Mouse (Mus musculus): ENCODE measurements around the gene Aldh3b2. TPM values are rescaled to one million over a fixed set of nuclear protein-coding genes. Genes with fewer than 3 reads are reported as not detected.

Gene Aldh3b2
- polyA plus RNA-seq, 1 experiment: 0.36 TPM

DNA sequence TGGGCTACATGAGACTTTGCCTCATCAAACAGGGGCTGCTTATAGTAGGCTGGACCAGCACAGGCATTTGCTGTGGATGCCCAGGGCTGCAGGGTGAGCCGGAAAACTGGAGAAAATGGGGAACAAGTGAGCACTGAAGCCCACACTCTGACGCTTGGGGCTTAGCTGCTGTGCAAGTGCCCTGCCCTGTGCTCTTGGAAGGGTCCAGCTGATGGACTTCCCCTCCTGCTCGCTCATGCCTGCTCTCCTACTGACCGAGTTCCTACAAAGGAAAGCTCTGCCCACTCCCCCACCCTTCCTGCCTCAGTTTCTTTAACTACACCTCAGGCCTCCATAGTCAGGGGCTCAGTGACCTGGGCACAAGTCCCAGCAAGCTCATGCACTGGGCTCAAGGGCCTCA is 44.1 kb upstream of the Aldh3b2 start:
- no peak for TF ChIP-seq POLR2A (IDR thresholded peaks at IDR 0.05; ENCODE audit: borderline replicate concordance, insufficient read depth, low read length)
- TF ChIP-seq CTCF (IDR thresholded peaks at IDR 0.05; ENCODE audit: borderline replicate concordance, insufficient read depth, low read depth, low read length): no peak
- Histone ChIP-seq H3K27ac (ENCODE audit: insufficient read depth, low read length) (no peak overlapping the region), H3K4me1 (ENCODE audit: control insufficient read depth, insufficient read depth, low read length) (peaks cover 29% of the 10 kb centered on the region), H3K4me3 (replicated peaks; ENCODE audit: insufficient read depth, low read depth, low read length) (no peak overlapping the region), H3K27me3 (ENCODE audit: control insufficient read depth, insufficient read depth, low read length) (no peaks in the 10 kb centered on the region)
- no peak for DNase-seq
- WGBS: 95% methylated on average over 4 of the region's 4 CpGs

- H3K4me3 ChIP-seq (replicated peaks; ENCODE audit: insufficient read depth, low read depth, low read length): no peak overlapping the region
- H3K27ac ChIP-seq (ENCODE audit: insufficient read depth, low read length): no peak overlapping the region
- DNase-seq: no peak
- no peak for TF ChIP-seq CTCF (IDR thresholded peaks at IDR 0.05; ENCODE audit: borderline replicate concordance, insufficient read depth, low read depth, low read length)
- TF ChIP-seq POLR2A (IDR thresholded peaks at IDR 0.05; ENCODE audit: borderline replicate concordance, insufficient read depth, low read length): no peak
- H3K27me3 ChIP-seq (ENCODE audit: control insufficient read depth, insufficient read depth, low read length): no peaks in the 10 kb centered on the region
- 70% methylated on average over 4 of the region's 4 CpGs for WGBS
- peaks cover 29% of the 10 kb centered on the region for H3K4me1 ChIP-seq (ENCODE audit: control insufficient read depth, insufficient read depth, low read length)
Measured at GRCm38 (mm10) chr19:3928779-3929178, 43.3 kb upstream of the Aldh3b2 start.

DNA sequence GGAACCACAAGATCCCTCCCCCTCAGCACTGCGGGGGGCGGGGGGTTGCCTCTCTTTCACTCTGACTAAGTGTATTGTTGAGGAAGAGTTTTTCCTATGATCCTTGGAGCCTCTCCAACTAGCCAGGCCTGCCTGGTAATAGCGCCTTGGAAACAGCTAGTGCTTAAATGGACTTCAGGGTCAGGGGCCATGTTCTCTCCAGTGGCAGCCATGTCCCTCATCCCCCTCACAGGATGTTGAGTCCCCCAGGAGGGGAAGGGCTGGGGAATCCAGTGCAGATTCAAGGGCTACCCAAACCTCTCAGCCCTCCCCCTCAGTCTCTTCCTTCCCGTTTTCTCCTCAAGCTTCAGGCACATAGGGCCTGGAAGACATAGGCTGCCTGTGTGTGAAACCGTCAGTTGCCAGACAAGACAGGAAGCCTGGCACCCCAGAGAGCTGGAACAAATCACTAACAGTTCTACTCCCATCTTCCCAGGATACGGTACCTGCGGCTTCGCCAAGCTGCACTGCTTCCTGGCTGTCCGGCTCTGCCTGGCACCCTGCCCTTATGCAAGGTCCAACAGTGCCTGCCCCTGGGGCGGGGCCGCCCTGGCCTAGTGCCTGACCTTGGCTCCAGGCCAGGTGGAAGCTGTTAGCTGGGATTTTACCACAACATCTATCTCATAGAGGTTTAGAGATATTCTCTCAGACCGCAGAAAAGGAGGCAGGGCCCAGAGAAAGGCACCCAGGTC is 42.8 kb upstream of the Aldh3b2 start, which contains the start of gene Aldh3b1:
Gene Aldh3b1, minus strand, starts transcription at position 598 of the 731 bp plus-strand sequence.
- H3K4me3 ChIP-seq (replicated peaks; ENCODE audit: insufficient read depth, low read depth, low read length): no peak within 1 kb of the TSS
- H3K27ac ChIP-seq (ENCODE audit: insufficient read depth, low read length): peak within 1 kb of the TSS; percentile 51
- TF ChIP-seq POLR2A (IDR thresholded peaks at IDR 0.05; ENCODE audit: borderline replicate concordance, insufficient read depth, low read length) (no peak), CTCF (IDR thresholded peaks at IDR 0.05; ENCODE audit: borderline replicate concordance, insufficient read depth, low read depth, low read length) (no peak)
- no peaks in the 10 kb centered on the region for H3K27me3 ChIP-seq (ENCODE audit: control insufficient read depth, insufficient read depth, low read length)
- WGBS: 6% methylated on average over 12 of the region's 12 CpGs
- H3K4me1 ChIP-seq (ENCODE audit: control insufficient read depth, insufficient read depth, low read length): peaks cover 29% of the 10 kb centered on the region
- peak; percentile 90 to 92 for DNase-seq

DNA sequence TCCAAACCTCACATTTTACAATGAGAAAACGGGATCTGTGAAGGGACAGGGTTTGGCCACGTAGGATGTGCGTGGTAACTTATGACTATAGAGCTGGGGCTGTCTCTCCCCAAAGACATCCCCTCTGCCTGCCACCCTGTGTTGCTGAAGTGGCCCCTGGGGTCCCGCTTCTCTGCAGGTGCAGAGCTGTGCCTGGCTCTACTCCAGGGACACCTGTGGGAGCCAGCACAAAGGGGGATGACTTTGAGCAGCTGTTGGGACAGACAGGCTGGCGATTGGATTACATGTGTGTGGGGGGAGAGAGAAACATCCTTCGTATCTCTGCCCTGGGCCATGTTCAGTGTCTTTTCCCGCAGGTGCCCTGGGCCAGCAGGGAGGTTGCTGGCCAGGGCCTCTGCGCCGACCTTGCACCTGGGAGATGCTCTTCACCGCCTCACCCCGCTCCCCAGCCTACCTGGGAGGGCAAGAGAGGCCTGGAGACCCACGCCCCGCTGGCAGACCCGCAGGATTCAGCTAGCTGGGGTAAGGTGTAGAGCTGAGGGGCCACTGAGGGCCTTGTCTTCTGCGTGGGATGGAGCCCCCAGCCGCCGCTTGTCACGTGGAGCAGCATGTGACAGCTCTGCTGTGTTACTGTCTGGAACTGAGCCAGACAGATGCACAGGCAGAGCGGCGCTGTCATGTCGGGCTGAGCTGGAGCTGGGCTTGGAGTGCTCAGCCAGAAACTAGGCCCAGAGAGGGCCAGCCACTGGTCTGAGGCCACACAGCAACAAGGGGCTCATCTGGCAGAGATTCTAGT is 41.7 kb upstream of the Aldh3b2 start:
- Histone ChIP-seq H3K4me1 (ENCODE audit: control insufficient read depth, insufficient read depth, low read length) (peaks cover 29% of the 10 kb centered on the region), H3K27me3 (ENCODE audit: control insufficient read depth, insufficient read depth, low read length) (no peaks in the 10 kb centered on the region), H3K27ac (ENCODE audit: insufficient read depth, low read length) (peak overlapping the region; percentile 12; the same call in 1 of the 2 replicates), H3K4me3 (replicated peaks; ENCODE audit: insufficient read depth, low read depth, low read length) (no peak overlapping the region)
- TF ChIP-seq CTCF (IDR thresholded peaks at IDR 0.05; ENCODE audit: borderline replicate concordance, insufficient read depth, low read depth, low read length): no peak
- no peak for TF ChIP-seq POLR2A (IDR thresholded peaks at IDR 0.05; ENCODE audit: borderline replicate concordance, insufficient read depth, low read length)
- DNase-seq: no peak
- 68% methylated on average over 21 of the region's 21 CpGs for WGBS

- no peaks in the 10 kb centered on the region for H3K27me3 ChIP-seq (ENCODE audit: control insufficient read depth, insufficient read depth, low read length)
- TF ChIP-seq POLR2A (IDR thresholded peaks at IDR 0.05; ENCODE audit: borderline replicate concordance, insufficient read depth, low read length): no peak
- TF ChIP-seq CTCF (IDR thresholded peaks at IDR 0.05; ENCODE audit: borderline replicate concordance, insufficient read depth, low read depth, low read length): no peak
- 92% methylated on average over 9 of the region's 9 CpGs for WGBS
- DNase-seq: no peak
- no peak overlapping the region for H3K4me3 ChIP-seq (replicated peaks; ENCODE audit: insufficient read depth, low read depth, low read length)
- peaks cover 33% of the 10 kb centered on the region for H3K4me1 ChIP-seq (ENCODE audit: control insufficient read depth, insufficient read depth, low read length)
- H3K27ac ChIP-seq (ENCODE audit: insufficient read depth, low read length): no peak overlapping the region
Measured at GRCm38 (mm10) chr19:3931716-3932115, 40.4 kb upstream of the Aldh3b2 start.

- Histone ChIP-seq H3K4me3 (replicated peaks; ENCODE audit: insufficient read depth, low read depth, low read length) (peak within 1 kb of the TSS; percentile 53), H3K4me1 (ENCODE audit: control insufficient read depth, insufficient read depth, low read length) (peaks cover 17% of the 10 kb centered on the region), H3K27ac (ENCODE audit: insufficient read depth, low read length) (no peak within 1 kb of the TSS), H3K27me3 (ENCODE audit: control insufficient read depth, insufficient read depth, low read length) (no peaks in the 10 kb centered on the region)
- 22% methylated on average over 41 of the region's 42 CpGs for WGBS
- no peak for TF ChIP-seq CTCF (IDR thresholded peaks at IDR 0.05; ENCODE audit: borderline replicate concordance, insufficient read depth, low read depth, low read length)
- no peak for TF ChIP-seq POLR2A (IDR thresholded peaks at IDR 0.05; ENCODE audit: borderline replicate concordance, insufficient read depth, low read length)
- no peak for DNase-seq
Measured at GRCm38 (mm10) chr19:3935032-3935895, 36.9 kb upstream of the Aldh3b2 start, which contains the start of gene Unc93b1. TSS of gene Unc93b1 (plus strand) at chr19:3935186.

Data from cerebellum, adult 2 months (tissue).